Mouse (Mus musculus): ENCODE data around the gene Adgrb3.
"Not testable (repeated sequence)": the region's sequence is repeated elsewhere in the genome, so short reads cannot be mapped to it uniquely, and the experiment has no call there.

Adgrb3 gene

DNA sequence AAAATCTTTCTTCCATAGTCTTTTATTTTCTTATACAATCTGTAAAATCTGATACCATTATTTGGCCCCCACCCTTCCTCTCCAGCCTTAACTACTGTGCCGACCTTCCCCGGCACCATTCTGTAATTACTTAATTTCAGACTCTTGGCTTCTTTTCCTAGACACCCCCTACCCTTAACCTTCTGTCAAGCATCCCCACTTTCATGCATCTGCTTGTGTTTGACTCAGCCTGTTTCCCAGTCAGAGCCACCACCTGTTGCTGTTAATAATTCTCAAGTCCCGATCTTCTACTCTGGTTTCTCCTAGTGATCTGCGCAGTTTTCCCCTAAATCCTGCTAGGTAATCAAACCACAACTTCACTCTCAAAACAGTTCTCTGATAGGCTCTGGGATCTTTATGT, 83.9 kb downstream of the Adgrb3 start:
- no peak for DNase-seq (ENCODE audit: low spot score)

GRCm38 (mm10) chr1:25744736-25745135, 84.8 kb downstream of the Adgrb3 start:
- no peak for DNase-seq (ENCODE audit: low spot score)

DNA sequence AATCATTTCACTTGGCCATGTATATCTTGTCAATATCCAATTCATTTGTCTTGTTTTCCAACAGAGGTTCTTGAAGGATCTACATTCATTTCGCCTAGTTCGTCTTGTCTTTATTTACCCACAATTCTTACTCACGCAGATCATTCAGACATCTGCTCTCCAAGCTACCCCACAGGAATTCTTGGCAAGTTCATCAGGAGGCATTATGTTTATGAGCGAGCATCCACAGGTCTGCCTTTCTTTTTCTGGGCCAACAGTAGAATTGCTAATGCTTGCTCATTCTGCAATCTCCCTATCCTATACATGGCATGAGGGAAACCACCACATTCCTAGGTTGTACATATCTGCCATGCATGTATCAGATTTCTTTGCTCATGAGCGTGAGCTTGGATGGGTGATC, 99.7 kb downstream of the Adgrb3 start:
- DNase-seq (ENCODE audit: low spot score), result no peak

GRCm38 (mm10) chr1:25711474-25711873, 118.0 kb downstream of the Adgrb3 start:
- DNase-seq (ENCODE audit: low spot score), result no peak

DNA sequence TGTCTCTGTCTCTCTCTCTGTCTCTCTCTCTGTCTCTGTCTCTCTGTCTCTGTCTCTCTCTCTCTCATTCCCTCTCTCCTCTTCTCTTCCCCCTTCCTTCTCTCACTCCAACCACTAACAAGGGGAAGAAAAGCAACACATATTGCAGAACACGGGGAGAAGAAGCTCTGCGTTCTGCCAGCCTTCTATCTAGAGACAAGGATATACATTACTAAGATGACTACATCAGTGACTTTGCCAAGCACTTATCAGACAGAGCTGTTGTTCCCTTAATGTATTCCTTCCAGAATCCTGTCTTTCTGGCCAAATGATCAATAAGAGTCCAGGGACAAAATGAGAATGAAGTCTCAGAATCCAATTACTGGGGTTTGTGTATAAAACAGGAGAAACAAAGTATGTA, 123.2 kb downstream of the Adgrb3 start:
- DNase-seq (ENCODE audit: low spot score), result no peak

- no peak for DNase-seq (ENCODE audit: low spot score)
These were observed 130.7 kb downstream of the Adgrb3 start for GRCm38 (mm10) chr1:25698702-25699250.

DNA sequence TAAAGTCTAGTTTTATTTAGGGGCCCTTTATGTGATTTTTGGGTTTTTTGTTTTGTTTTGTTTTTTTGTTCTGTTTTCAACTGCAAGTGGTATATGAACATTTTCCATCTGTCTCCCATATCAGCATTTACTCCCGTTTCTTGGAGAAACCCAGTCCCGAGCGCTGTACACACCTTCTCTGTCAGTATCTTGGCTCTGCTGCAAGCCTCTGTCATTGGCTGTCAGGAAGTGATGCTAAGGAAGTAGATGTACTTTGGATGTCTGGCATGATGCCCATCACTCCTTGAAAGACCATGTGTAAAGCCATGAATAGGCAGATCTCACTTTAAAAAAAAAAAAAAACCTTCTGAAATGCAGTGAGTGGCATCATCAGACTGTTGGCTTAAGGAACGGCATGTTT, 132.3 kb downstream of the Adgrb3 start:
- no peak for DNase-seq (ENCODE audit: low spot score)

GRCm38 (mm10) chr1:25696771-25697170, 132.7 kb downstream of the Adgrb3 start:
- no peak for DNase-seq (ENCODE audit: low spot score)

DNA sequence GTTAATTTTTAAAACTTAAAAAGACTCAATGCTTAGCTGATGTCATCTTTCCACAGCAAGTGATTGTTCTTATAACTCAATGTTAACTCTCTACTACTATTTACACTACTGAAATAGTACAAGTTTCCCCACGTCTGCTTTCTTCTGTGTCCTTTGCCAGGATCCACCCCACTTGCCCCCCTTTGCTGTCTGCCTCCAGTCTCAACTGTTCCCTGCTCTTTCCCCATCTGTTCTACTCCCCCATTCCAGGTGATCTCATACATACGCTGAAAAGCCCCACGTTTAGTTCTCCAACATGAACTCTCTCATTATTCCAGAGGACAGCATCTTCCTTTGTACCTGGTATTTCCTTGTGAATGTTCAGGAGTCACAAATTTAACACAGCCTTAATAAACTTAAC, 147.4 kb downstream of the Adgrb3 start:
- DNase-seq (ENCODE audit: low spot score), result no peak

GRCm38 (mm10) chr1:25679656-25680055, 149.9 kb downstream of the Adgrb3 start:
- no peak for DNase-seq (ENCODE audit: low spot score)

GRCm38 (mm10) chr1:25652717-25653116, 176.8 kb downstream of the Adgrb3 start:
- DNase-seq (ENCODE audit: low spot score), result no peak

GRCm38 (mm10) chr1:25644256-25644655, 185.3 kb downstream of the Adgrb3 start:
- DNase-seq (ENCODE audit: low spot score), result no peak

DNA sequence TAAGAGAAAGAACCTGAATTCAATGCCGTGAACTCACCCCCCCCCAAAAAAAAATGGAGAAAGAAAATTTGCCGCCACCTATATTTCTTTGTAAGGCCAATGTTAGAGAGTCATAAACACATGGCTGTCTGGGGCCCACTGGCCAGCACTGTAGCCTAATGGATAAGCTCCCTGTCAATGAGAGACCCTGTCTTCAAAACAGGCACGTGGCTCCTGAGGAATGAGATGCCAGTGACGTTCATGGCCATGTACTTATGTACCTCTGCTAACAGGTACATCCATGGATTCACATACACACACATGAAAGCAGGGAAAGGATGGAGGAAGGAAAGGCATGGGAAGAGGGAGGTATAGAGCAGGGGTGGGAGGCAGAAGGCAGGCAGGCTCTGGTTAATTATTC, 208.0 kb downstream of the Adgrb3 start:
- DNase-seq (ENCODE audit: low spot score), result no peak

- DNase-seq (ENCODE audit: low spot score), result peak; percentile 61
These were observed 212.6 kb downstream of the Adgrb3 start for GRCm38 (mm10) chr1:25616954-25617353.

DNA sequence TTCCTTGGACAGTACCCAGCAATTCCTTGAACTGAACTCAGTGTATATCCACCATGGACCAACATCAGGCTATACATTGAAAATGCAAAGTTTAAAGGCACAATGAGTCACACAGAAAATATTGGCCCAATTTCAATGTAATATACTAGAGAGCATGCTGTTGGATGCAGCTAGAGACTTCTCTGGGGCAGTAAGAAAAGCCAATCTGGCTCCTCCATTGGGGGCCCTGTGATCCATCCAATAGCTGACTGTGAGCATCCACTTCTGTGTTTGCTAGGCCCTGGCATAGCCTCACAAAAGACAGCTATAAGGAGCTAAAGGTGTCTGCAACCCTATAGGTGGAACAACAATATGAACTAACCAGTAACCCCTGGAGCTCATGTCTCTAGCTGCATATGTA, 218.7 kb downstream of the Adgrb3 start:
- not testable (repeated sequence) for DNase-seq (ENCODE audit: low spot score)

- DNase-seq (ENCODE audit: low spot score), result no peak
These were observed 230.6 kb downstream of the Adgrb3 start for GRCm38 (mm10) chr1:25598941-25599340.

DNA sequence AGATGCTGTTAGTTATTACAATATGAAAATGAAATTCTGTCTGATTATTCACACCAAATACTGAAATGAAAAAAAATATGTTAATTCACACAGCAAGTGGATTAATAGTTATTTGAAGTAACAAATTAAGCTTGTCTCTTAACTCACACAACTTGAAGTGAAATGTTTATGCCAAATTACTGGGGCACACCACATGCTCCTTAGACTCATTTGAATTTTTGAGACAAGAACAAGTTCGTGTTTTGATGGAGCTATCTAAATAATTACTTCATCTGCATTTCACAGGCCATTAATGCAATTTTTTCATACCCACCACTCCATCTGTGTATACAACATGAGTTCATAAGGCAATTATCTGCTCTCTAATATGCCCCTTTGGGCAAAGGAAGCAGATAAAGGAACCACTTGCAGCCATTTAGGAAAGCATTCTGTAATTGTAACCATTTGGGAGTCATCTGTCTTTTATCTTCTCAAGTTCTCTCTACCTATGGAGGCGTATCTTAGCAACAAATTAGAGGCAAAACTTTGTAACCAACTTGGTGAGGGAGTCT, 240.9 kb downstream of the Adgrb3 start:
- DNase-seq (ENCODE audit: low spot score), result no peak

GRCm38 (mm10) chr1:25581698-25582097, 247.8 kb downstream of the Adgrb3 start:
- DNase-seq (ENCODE audit: low spot score), result no peak

DNA sequence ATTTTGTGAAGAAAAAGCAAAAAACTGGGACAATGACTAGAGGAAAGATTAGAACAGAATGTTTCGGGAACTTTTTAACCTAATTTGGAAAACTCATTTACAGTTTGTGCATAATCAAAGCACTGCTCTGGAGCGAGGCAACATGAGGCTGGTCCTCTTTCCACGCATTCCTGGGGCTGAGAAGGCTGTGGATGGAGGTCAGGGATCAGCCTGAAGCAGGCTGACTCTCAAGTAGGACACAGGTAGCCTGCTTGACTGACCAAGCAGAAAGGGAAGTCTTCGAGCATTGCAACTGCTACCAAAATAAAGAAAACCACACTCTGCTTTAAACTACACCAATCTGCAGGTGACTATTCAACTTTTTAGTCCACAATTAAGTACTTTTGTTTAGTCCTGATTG, 251.7 kb downstream of the Adgrb3 start:
- no peak for DNase-seq (ENCODE audit: low spot score)

DNA sequence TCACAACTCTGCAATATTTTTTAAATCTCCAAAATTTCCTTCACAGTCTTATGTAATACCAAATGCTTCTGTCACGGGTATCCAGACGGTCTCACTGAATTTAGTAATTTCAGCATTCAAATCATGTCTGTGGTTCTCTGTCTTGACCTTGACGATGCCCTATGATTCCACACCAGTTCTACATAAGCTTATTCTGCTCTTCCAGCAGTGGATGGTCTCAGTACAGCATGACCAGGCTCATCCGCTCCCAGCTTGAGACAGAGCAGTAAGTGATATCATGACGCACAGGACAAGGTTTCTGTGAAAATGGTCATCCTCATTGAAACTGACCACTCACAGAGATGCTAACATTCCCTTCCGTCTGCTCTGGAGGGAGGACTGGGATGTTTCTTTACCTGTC, 252.9 kb downstream of the Adgrb3 start:
- DNase-seq (ENCODE audit: low spot score), result no peak

DNA sequence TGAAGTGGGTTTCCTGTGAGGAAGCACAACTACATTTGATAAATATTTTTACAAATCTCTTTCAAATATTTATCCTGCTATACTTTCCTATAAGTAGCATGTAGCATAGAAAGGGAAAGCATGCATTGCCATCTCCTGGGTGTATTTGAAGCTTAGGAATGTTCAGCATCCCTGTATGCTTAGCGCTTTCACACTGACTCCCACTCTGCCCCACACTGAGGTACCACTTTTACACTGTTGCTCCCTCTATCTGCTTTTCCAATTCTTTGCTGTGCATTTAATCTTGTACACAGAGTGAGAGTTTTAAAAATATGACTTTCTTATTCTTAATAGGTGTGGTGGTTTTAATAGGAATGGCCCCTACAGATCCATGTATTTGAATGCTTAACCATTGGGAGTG, 261.4 kb downstream of the Adgrb3 start:
- no peak for DNase-seq (ENCODE audit: low spot score)

DNA sequence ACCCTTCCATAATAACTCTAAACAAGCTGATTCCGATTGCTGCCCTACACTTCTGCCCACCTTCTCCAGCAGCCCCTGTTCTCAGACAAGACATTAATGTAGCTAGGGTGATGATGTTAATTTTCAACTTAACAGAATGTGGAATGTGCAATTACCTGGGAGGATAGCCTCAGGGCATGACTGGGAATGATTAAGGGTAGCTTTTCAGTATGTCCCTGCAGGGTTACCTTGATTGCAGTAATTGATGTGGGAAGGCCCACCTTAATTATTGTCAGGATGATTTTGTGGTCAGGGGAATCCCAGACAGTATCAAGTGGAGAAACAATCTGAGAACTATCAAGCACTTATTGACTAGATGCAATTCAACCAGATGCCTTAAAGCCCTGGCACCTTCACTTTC, 283.4 kb downstream of the Adgrb3 start:
- DNase-seq (ENCODE audit: low spot score), result no peak

DNA sequence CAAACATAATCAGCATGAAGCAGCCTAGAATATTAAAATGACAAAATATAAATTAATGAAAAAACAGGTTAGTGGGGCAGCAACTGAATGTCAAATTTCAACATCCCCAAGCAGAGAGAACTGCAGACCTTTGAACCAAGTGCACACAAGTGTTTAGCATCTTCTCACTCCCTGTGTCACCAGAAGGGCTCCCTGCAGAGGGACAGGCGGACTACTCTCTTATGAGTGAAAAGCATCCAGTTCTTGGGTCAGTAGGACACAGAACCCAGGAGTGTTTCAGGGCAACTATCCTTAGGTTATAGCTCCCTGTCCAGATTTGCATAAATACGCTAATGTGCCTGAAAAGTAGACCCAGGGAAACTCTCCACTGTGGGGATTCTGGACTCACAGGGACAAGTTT, 285.6 kb downstream of the Adgrb3 start:
- no peak for DNase-seq (ENCODE audit: low spot score)

GRCm38 (mm10) chr1:25542891-25543290, 286.6 kb downstream of the Adgrb3 start:
- DNase-seq (ENCODE audit: low spot score), result no peak

GRCm38 (mm10) chr1:25526976-25527375, 302.5 kb downstream of the Adgrb3 start:
- peak; percentile 26 for DNase-seq (ENCODE audit: low spot score)
